In genomic region chr3:89796358-89796757, GRCm38 (mm10) we compare ENCODE assay signal across 10 mouse cellular contexts. TPM values are rescaled to one million over a fixed set of nuclear protein-coding genes. Genes with fewer than 3 reads are reported as not detected.
DNase-seq lines count a peak whose midpoint lies in the region; ATAC-seq lines count a peak whose summit lies in the region.
"Had no signal": no experiment of that assay in that cellular context is flagged by ENCODE, and none has a peak within 500 bp of the region (broad histone marks: within the 10 kb centered on the region; RNA-seq: fewer than 3 reads in every experiment).

No protein-coding gene starts in this region.

- peak; percentile 46 for DNase-seq in heart, adult 8-10 months (ENCODE audit: low spot score)
- no peak for DNase-seq in heart, postnatal 4 days
- DNase-seq in lung, postnatal 25 days (ENCODE audit: low spot score): peak; percentile 26
- no peak for DNase-seq in lung, postnatal 4 days
- peak; percentile 17 to 27 for DNase-seq in heart, postnatal 14 days
- no peak for DNase-seq in retina, embryonic 14.5 days (ENCODE audit: low spot score)
- DNase-seq: forebrain, postnatal 0 days had no signal

- no peaks in the 10 kb centered on the region for H3K27me3 ChIP-seq in stomach, embryonic 16.5 days (ENCODE audit: control insufficient read depth, insufficient read depth, low read length)
- H3K27me3 ChIP-seq in forebrain, embryonic 15.5 days: no peaks in the 10 kb centered on the region
- H3K27me3 ChIP-seq: midbrain, embryonic 15.5 days had no signal

- H3K9ac ChIP-seq in stomach, embryonic 16.5 days (ENCODE audit: low read length): no peak overlapping the region
- H3K9ac ChIP-seq in forebrain, embryonic 15.5 days (replicated peaks): no peak overlapping the region
- H3K9ac ChIP-seq: forebrain, postnatal 0 days; midbrain, embryonic 15.5 days had no signal

- no peak overlapping the region for H3K4me3 ChIP-seq in stomach, embryonic 16.5 days (replicated peaks; ENCODE audit: low read length)
- H3K4me3 ChIP-seq in forebrain, embryonic 15.5 days: no peak overlapping the region
- H3K4me3 ChIP-seq: midbrain, embryonic 15.5 days had no signal

- H3K4me2 ChIP-seq in stomach, embryonic 16.5 days (ENCODE audit: low read depth, low read length): no peak overlapping the region
- no peak overlapping the region for H3K4me2 ChIP-seq in forebrain, embryonic 15.5 days (replicated peaks)
- H3K4me2 ChIP-seq: midbrain, embryonic 15.5 days had no signal

- 39% methylated on average over 4 of the region's 4 CpGs for WGBS in stomach, embryonic 16.5 days
- WGBS in forebrain, embryonic 15.5 days: 68% methylated on average over 4 of the region's 4 CpGs

- ATAC-seq in stomach, embryonic 16.5 days (ENCODE audit: insufficient read depth, low FRiP score): 0 out of 2 replicates have a peak, but pooled peaks have one; percentile 21
- no peak for ATAC-seq in forebrain, embryonic 15.5 days (replicated peaks)
- ATAC-seq: forebrain, postnatal 0 days; midbrain, embryonic 15.5 days had no signal

- no peak overlapping the region for H3K27ac ChIP-seq in stomach, embryonic 16.5 days (ENCODE audit: low read length)
- H3K27ac ChIP-seq in forebrain, embryonic 15.5 days (replicated peaks): no peak overlapping the region
- H3K27ac ChIP-seq: midbrain, embryonic 15.5 days had no signal

- intact Hi-C loops in heart, postnatal 14 days (cut with DNase I): no loop called here

- no peaks in the 10 kb centered on the region for H3K9me3 ChIP-seq in stomach, embryonic 16.5 days (replicated peaks; ENCODE audit: control insufficient read depth, low read length)
- no peaks in the 10 kb centered on the region for H3K9me3 ChIP-seq in forebrain, embryonic 15.5 days
- H3K9me3 ChIP-seq: midbrain, embryonic 15.5 days had no signal

- 0 out of 2 replicates have a peak, but pooled peaks cover 5% of the 10 kb centered on the region for H3K4me1 ChIP-seq in stomach, embryonic 16.5 days (ENCODE audit: control insufficient read depth, insufficient read depth, low read length)
- H3K4me1 ChIP-seq in forebrain, embryonic 15.5 days: no peaks in the 10 kb centered on the region
- H3K4me1 ChIP-seq: midbrain, embryonic 15.5 days had no signal

- no peaks in the 10 kb centered on the region for H3K36me3 ChIP-seq in stomach, embryonic 16.5 days (ENCODE audit: control insufficient read depth, insufficient read depth, low read length)
- H3K36me3 ChIP-seq in forebrain, embryonic 15.5 days: no peaks in the 10 kb centered on the region
- H3K36me3 ChIP-seq: midbrain, embryonic 15.5 days had no signal

RNA-seq across cellular contexts. Expression of gene Ube2q1, which starts 22.9 kb away (rescaled TPM):
- total RNA-seq in heart, adult 8-10 months (2022): 10 to 100 TPM; 21.6 to 25.2 (median 23.0) TPM
- total RNA-seq in heart, postnatal 4 days (2021): 10 to 100 TPM; 37.9 to 40.0 TPM
- total RNA-seq in heart, postnatal 14 days (2021): 10 to 100 TPM; 28.0 to 28.6 TPM
- 7.0 and 7.4 TPM in 2 replicates for polyA plus RNA-seq in stomach, embryonic 16.5 days (2015; fragmentation: Nextera tagmentation; extraction: Ambion mirVana)
- polyA plus RNA-seq in forebrain, embryonic 15.5 days (2015; fragmentation: Nextera tagmentation; extraction: Ambion mirVana): 13.3 and 13.4 TPM in 2 replicates

RNA-seq across cellular contexts. Expression of gene Chrnb2, which starts 31.9 kb away (rescaled TPM):
- total RNA-seq in heart, adult 8-10 months (2022): under 1 TPM; 0.11 to 0.22 (median 0.16) TPM
- total RNA-seq in heart, postnatal 4 days (2021): under 1 TPM; 0.09 to 0.17 TPM
- under 1 TPM; 0.20 to 0.29 TPM for total RNA-seq in heart, postnatal 14 days (2021)
- polyA plus RNA-seq in stomach, embryonic 16.5 days (2015; fragmentation: Nextera tagmentation; extraction: Ambion mirVana): 1.2 and 1.6 TPM in 2 replicates
- 25.9 and 26.8 TPM in 2 replicates for polyA plus RNA-seq in forebrain, embryonic 15.5 days (2015; fragmentation: Nextera tagmentation; extraction: Ambion mirVana)

RNA-seq across cellular contexts. Expression of gene She, which starts 34.8 kb away (rescaled TPM):
- total RNA-seq in heart, adult 8-10 months (2022): 10 to 100 TPM in 3 of 4 experiments, 1 to 10 TPM in 1; 8.5 to 14.1 (median 12.4) TPM
- total RNA-seq in heart, postnatal 4 days (2021): 10 to 100 TPM; 23.5 to 23.8 TPM
- 10 to 100 TPM; 18.1 TPM for total RNA-seq in heart, postnatal 14 days (2021)
- 3.0 and 3.1 TPM in 2 replicates for polyA plus RNA-seq in stomach, embryonic 16.5 days (2015; fragmentation: Nextera tagmentation; extraction: Ambion mirVana)
- 1.1 and 1.3 TPM in 2 replicates for polyA plus RNA-seq in forebrain, embryonic 15.5 days (2015; fragmentation: Nextera tagmentation; extraction: Ambion mirVana)

Comparison
In these comparisons a context has a peak if more than half of its experiments do, and no peak if none do; other contexts are left out.
1. DNase-seq: peak in heart, adult 8-10 months (single experiment), lung, postnatal 25 days (single experiment) and heart, postnatal 14 days (2 of 2); none in heart, postnatal 4 days (single experiment), lung, postnatal 4 days (0 of 2) and retina, embryonic 14.5 days (single experiment).